In the genomic region with DNA sequence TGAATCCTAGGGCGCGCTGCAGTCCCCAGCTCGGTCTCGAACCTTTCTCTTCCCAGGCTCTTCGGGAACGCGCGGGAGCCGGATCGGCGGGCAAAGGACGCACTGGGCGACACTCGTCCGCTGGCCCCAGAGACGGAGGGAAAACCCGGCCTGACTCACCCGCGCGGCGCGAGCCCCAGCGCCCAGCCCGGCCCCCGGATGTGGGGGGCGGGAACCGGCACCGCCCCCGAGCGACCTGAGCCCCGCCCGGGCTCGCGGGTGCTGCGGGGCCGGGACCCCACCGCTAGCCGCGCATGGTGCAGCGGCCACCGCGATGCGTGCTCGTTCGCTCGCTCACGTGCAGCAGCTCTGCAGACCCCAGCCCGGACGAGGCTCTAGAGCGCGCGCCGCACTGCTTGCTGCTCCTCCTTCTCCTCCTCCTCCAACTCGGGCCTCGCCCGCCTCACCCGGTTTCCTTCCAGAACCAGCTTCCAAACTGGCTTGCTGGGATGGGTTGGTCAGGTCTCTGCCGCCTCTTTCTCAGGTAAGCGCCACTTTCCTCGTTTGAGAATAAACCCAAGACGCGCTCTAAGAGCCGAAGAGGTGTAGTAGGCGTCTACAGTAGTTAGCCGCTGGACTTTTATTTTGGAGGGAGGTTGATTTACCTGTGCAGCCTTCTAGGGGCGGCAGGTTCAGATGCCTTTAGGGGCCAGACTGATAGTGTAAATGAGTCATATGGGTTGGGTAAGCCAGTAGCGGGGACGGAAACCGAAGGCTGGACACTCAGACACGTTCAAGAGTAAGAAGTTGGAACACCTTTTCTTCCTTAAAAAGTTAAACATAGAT, we compare ENCODE assay signal across 8 mouse cellular contexts. TPM values are rescaled to one million over a fixed set of nuclear protein-coding genes. Genes with fewer than 3 reads are reported as not detected.
DNase-seq lines count a peak whose midpoint lies in the region; ATAC-seq and TF ChIP-seq lines count a peak whose summit lies in the region.

TSS of gene N4bp3 (minus strand) at position 152 of the 825 bp plus-strand sequence.
TSS of gene D930048N14Rik (plus strand) at position 264 of the 825 bp plus-strand sequence.

- no peaks in the 10 kb centered on the region for H3K9me3 ChIP-seq in intestine, postnatal 0 days (ENCODE audit: control insufficient read depth)
- no peaks in the 10 kb centered on the region for H3K9me3 ChIP-seq in lung, embryonic 14.5 days (ENCODE audit: low read depth, low read length)

- no peaks in the 10 kb centered on the region for H3K27me3 ChIP-seq in intestine, postnatal 0 days (replicated peaks; ENCODE audit: control insufficient read depth, insufficient read depth, low read length)
- no peaks in the 10 kb centered on the region for H3K27me3 ChIP-seq in lung, embryonic 14.5 days (ENCODE audit: insufficient read depth, low read length)

- peak within 1 kb of the TSS; percentile 64 for H3K27ac ChIP-seq in intestine, postnatal 0 days (ENCODE audit: low read depth, low read length)
- peak within 1 kb of the TSS; percentile 60 for H3K27ac ChIP-seq in lung, embryonic 14.5 days (ENCODE audit: low read depth)

- DNase-seq in ovary, adult 18-20 months (ENCODE audit: low spot score): peak; percentile 61
- no peak for DNase-seq in ovary, postnatal 14 days (ENCODE audit: low spot score)
- DNase-seq in cerebellum, postnatal 14 days: peak; percentile 54 to 64
- DNase-seq in lung, embryonic 14.5 days: peak; percentile 85
- DNase-seq in urinary bladder, postnatal 25 days (ENCODE audit: low spot score): peak; percentile 74

- peaks cover 10% of the 10 kb centered on the region; the same call in 1 of the 2 replicates for H3K36me3 ChIP-seq in intestine, postnatal 0 days (ENCODE audit: control insufficient read depth, insufficient read depth)
- 0 out of 2 replicates have a peak, but pooled peaks cover 2% of the 10 kb centered on the region for H3K36me3 ChIP-seq in lung, embryonic 14.5 days (ENCODE audit: insufficient read depth)

- H3K4me2 ChIP-seq in intestine, postnatal 0 days (replicated peaks; ENCODE audit: low read depth): peak within 1 kb of the TSS; percentile 95
- H3K4me2 ChIP-seq in lung, embryonic 14.5 days: peak within 1 kb of the TSS; percentile 97

- WGBS in intestine, postnatal 0 days: under 1% methylated on average over 67 of the region's 70 CpGs
- WGBS in lung, embryonic 14.5 days: 1% methylated on average over 68 of the region's 70 CpGs

- peak within 1 kb of the TSS; percentile 57 for H3K9ac ChIP-seq in intestine, postnatal 0 days (ENCODE audit: low read depth, low read length)
- H3K9ac ChIP-seq in lung, embryonic 14.5 days: peak within 1 kb of the TSS; percentile 78

- peak; percentile 74 for ATAC-seq in granulocyte monocyte progenitor cell, adult 5-6 weeks (replicated peaks; ENCODE audit: poor library complexity, severe bottlenecking)
- peak; percentile 78 for ATAC-seq in intestine, postnatal 0 days
- ATAC-seq in lung, embryonic 14.5 days (ENCODE audit: insufficient read depth): peak; percentile 74
- ATAC-seq in neutrophil, adult 5-6 weeks (ENCODE audit: extremely low read depth, insufficient number of reproducible peaks, low FRiP score, poor library complexity, severe bottlenecking): peak; percentile 18; the same call in 1 of the 2 replicates

- no peak for TF ChIP-seq CTCF in intestine, postnatal 0 days (IDR thresholded peaks at IDR 0.05; ENCODE audit: low read depth)
- no peak for TF ChIP-seq CTCF in lung, embryonic 14.5 days (IDR thresholded peaks at IDR 0.05; ENCODE audit: low read depth)

- peak within 1 kb of the TSS; percentile 65 for H3K4me3 ChIP-seq in intestine, postnatal 0 days (ENCODE audit: low read depth, low read length)
- H3K4me3 ChIP-seq in lung, embryonic 14.5 days (ENCODE audit: low read depth, low read length): peak within 1 kb of the TSS; percentile 68

- peaks cover 8% of the 10 kb centered on the region for H3K4me1 ChIP-seq in intestine, postnatal 0 days (replicated peaks; ENCODE audit: control insufficient read depth, insufficient read depth, low read length)
- peaks cover 8% of the 10 kb centered on the region; the same call in 1 of the 2 replicates for H3K4me1 ChIP-seq in lung, embryonic 14.5 days (ENCODE audit: insufficient read depth)

RNA-seq across cellular contexts. Expression of gene N4bp3, which starts in this region (rescaled TPM):
- 1.4 TPM in 1 of 2 replicates, not detected in the other for total RNA-seq in granulocyte monocyte progenitor cell, adult 5-6 weeks (2014; fragmentation: Nextera tagmentation)
- total RNA-seq in granulocyte monocyte progenitor cell, adult 5-6 weeks (2017): 1.5 and 2.6 TPM in 2 replicates
- 8.5 and 8.8 TPM in 2 replicates for polyA plus RNA-seq in intestine, postnatal 0 days (2015; fragmentation: Nextera tagmentation; extraction: Ambion mirVana)
- 35.5 and 39.2 TPM in 2 replicates for polyA plus RNA-seq in lung, embryonic 14.5 days (2014; fragmentation: Nextera tagmentation; extraction: Ambion mirVana)
- total RNA-seq in neutrophil, adult 5-6 weeks (2017): 12.3 and 12.5 TPM in 2 replicates

RNA-seq across cellular contexts. Expression of gene D930048N14Rik, which starts in this region (rescaled TPM):
- total RNA-seq in granulocyte monocyte progenitor cell, adult 5-6 weeks (2014; fragmentation: Nextera tagmentation): 0.81 TPM in 1 of 2 replicates, not detected in the other
- total RNA-seq in granulocyte monocyte progenitor cell, adult 5-6 weeks (2017): 0.15 TPM in 1 of 2 replicates, not detected in the other
- 1.1 and 1.3 TPM in 2 replicates for polyA plus RNA-seq in intestine, postnatal 0 days (2015; fragmentation: Nextera tagmentation; extraction: Ambion mirVana)
- polyA plus RNA-seq in lung, embryonic 14.5 days (2014; fragmentation: Nextera tagmentation; extraction: Ambion mirVana): 3.4 TPM in 2 replicates
- total RNA-seq in neutrophil, adult 5-6 weeks (2017): 1.4 and 2.7 TPM in 2 replicates

Comparison
In these comparisons a context has a peak if more than half of its experiments do, and no peak if none do; other contexts are left out.
1. ATAC-seq: peak in every context shown above with its lines; median percentile 78 in intestine, postnatal 0 days; 74 in granulocyte monocyte progenitor cell, adult 5-6 weeks; 74 in lung, embryonic 14.5 days; 18 in neutrophil, adult 5-6 weeks.